Mouse (Mus musculus): ENCODE measurements around the gene Txnrd2.

The Txnrd2 gene

GRCm38 (mm10) chr16:18452361-18452862 lies 26.2 kb downstream of the Txnrd2 start:
- DNase-seq (ENCODE audit: low spot score) = no peak

DNA sequence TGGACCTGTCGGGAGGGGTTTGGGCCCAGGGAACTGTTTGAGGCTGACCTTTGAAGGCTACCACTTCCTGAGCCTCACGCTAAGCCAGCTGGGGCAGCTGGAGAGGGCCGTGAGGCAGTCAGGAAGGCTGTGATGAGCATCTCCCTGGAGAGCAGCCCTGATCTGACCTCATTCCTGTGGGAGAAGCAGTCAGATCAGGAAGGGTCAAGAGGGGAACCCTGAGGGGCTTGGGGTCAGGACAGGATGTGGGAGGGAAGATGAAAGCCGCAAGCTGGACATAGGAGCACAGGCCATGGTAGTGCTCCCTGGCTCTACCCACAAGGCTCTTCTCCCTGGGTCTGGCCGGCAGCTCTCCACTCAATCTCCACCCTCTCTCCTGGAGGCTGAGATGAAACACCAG lies 27.7 kb downstream of the Txnrd2 start:
- peak; percentile 27 for DNase-seq (ENCODE audit: low spot score)

DNA sequence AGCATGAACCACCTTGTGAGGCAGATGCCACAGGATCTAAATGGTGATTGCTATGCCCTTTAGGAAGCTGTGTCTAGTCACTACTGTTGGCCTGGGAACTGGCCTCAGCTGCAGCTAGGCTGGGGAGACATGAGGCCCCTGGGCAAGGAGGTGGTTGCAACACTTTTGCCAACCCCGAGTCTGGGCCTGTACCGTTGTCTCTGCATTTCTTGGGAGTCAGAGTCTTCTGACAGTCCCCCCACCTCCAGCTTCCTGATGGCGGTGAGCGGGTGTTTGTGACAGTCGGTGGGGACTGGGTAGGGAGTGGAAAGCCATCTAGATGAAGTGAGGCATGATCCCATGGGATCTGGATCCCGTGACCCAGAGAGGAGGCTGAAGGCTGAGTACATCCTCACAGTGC lies 29.2 kb downstream of the Txnrd2 start:
- DNase-seq (ENCODE audit: low spot score) = no peak

DNA sequence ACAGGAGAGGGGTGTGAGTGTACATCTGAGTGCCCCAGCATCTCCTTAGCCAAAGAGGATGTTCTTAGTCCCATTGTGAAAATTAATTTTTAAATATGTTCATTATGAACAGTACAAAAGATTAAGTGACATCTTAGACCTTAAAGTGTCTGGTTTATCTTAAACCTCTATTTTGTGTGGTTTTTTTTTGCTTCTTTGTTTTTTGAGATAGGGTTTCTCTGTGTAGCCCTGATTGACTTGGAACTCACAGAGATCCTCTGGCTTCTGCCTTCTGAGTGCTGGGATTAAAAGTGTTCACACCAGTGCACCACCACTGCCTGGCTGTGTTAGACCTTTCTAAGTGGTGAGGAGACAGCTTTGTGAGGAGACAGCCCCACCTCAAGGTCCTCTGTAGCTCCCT lies 32.5 kb downstream of the Txnrd2 start:
- no peak for DNase-seq (ENCODE audit: low spot score)

GRCm38 (mm10) chr16:18459335-18459954 lies 33.3 kb downstream of the Txnrd2 start:
- DNase-seq (ENCODE audit: low spot score) = peak; percentile 23

GRCm38 (mm10) chr16:18459955-18460370 lies 33.8 kb downstream of the Txnrd2 start:
- DNase-seq (ENCODE audit: low spot score) = peak; percentile 76

DNA sequence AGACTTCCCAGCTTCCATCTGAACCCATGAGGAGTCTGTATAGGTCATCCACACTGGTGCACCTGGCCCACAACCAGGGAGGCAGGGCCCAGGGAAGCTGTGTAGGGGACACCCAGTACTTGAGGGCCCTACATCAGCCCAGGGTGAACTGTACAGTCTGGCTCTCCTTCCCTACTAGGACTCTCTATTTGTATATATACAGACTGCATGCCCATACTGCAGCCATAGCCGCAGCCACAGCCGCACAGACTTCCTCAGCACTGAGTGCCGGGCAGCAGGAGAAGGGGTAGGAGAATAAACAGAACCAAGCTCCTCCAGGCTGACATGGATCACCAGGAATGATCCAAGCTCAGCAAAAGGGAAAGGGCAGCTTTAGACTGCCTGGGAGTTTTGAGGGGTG lies 34.6 kb downstream of the Txnrd2 start:
- no peak for DNase-seq (ENCODE audit: low spot score)

- no peak for DNase-seq (ENCODE audit: low spot score)
Measured at GRCm38 (mm10) chr16:18462031-18462430, 35.8 kb downstream of the Txnrd2 start.

DNA sequence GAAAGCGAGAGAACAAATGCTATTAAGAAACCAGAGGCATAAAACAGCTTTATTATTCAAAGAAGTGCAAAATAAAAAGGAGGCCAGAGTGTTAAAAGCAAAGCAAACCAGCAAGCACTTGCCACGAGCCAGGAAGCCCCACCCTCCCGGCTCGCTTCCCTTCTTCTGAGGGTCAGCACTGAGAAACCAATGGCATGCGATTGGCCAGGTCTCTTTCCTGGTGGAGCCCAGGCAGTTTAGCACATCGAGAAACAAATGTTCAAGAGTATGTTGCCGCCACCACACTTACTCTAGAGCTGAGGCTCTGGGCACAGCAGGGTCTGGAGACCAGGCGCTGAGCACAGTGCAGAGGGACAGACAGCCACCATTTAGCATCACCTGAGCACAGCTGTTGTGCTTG lies 36.4 kb downstream of the Txnrd2 start:
- no peak for DNase-seq (ENCODE audit: low spot score)

- DNase-seq (ENCODE audit: low spot score) = no peak
Measured at GRCm38 (mm10) chr16:18464271-18464670, 38.1 kb downstream of the Txnrd2 start.

DNA sequence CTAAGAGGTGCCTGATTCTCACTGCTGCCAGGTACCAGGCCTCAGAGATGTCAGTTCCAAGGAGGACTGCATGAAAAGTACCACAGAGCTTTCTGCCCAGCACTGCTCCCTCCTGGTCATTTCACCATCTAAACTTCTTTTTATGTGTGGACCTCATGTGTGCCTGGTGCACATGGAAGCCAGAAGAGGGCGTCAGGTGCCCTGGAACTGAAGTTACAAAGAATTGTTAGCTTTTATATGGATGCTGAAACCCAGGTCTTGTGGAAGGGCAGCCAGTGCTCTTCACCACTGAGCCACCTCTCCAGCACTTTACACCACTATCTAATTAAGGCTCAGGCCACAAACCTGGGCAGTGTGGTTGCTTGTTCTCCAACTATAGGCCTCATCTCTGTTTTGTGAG lies 44.6 kb downstream of the Txnrd2 start:
- no peak for DNase-seq (ENCODE audit: low spot score)

GRCm38 (mm10) chr16:18471381-18471955 lies 45.3 kb downstream of the Txnrd2 start:
- DNase-seq (ENCODE audit: low spot score) = no peak

- no peak for DNase-seq (ENCODE audit: low spot score)
Measured at GRCm38 (mm10) chr16:18471976-18472375, 45.8 kb downstream of the Txnrd2 start.

GRCm38 (mm10) chr16:18472416-18472815 lies 46.2 kb downstream of the Txnrd2 start:
- DNase-seq (ENCODE audit: low spot score) = peak; percentile 50

GRCm38 (mm10) chr16:18472976-18473375 lies 46.8 kb downstream of the Txnrd2 start:
- DNase-seq (ENCODE audit: low spot score) = no peak

DNA sequence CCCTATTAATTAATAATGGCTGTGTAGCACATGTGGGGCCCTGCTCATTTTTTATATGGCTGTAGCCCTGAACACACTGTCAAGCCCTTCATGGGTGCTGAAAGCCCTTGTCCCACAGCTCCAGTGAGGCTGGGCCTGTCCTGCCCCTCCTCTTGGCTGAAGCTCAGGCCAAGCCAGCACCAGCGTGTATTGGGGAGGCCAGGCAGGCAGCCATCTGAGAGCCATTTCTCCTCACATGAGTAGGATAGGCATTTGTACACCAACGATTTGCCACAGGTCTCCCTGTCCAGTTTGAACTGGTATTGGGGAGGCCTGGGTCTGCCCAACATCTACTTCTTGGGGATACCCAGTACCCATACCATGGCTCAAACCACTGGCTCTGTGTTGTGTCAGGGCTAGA lies 47.8 kb downstream of the Txnrd2 start:
- no peak for DNase-seq (ENCODE audit: low spot score)

- DNase-seq (ENCODE audit: low spot score) = no peak
Measured at GRCm38 (mm10) chr16:18477996-18478395, 51.8 kb downstream of the Txnrd2 start.

- DNase-seq (ENCODE audit: low spot score) = peak; percentile 58
Measured at GRCm38 (mm10) chr16:18479667-18480066, 53.5 kb downstream of the Txnrd2 start.

GRCm38 (mm10) chr16:18480933-18481485 lies 54.8 kb downstream of the Txnrd2 start:
- DNase-seq (ENCODE audit: low spot score) = no peak

DNA sequence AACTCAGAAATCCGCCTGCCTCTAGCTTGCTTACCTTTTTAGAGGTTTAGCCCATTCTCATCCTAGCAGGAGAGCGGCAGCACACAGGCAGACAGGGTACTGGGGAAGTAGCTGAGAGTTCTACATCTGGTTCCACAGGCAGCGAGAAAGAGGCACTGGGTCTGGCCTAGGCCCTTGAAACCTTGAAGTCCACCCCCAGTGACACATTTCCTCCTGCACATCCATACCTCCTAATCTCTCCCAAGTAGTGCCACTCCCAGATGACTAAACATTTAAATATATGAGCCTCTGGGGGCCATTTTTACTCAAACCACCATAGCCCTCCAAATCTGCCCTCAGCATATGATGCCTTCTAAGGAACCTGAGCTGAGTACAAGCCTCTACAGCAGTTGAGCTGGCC lies 56.2 kb downstream of the Txnrd2 start:
- DNase-seq (ENCODE audit: low spot score) = no peak

GRCm38 (mm10) chr16:18483839-18484238 lies 57.7 kb downstream of the Txnrd2 start:
- DNase-seq (ENCODE audit: low spot score) = no peak

DNA sequence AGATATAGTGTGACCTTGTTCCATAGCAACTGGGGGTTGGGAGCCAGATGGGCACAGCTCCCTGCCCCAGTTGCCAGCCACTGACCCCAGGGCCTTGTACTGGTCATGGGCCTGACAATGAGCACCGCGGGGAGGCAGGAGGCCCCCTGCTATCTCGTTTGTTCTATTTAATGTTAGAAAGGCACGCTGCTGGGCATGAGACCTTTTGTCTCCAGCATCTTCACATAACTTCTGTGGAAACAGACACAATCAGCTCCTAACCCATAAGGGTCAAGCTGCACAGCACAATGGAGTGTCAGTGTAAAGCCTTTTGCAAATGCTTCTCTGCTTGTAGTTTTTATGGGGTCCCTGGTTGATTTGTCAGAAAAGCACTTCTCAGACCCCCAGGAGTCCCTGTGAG lies 58.2 kb downstream of the Txnrd2 start:
- no peak for DNase-seq (ENCODE audit: low spot score)

- DNase-seq (ENCODE audit: low spot score) = peak; percentile 53
Measured at GRCm38 (mm10) chr16:18484794-18485435, 58.7 kb downstream of the Txnrd2 start.

All from retina, embryonic 14.5 days (tissue).